Mouse (Mus musculus) heart, postnatal 14 days (tissue): ENCODE measurements around the gene Agfg2. TPM values are rescaled to one million over a fixed set of nuclear protein-coding genes. Genes with fewer than 3 reads are reported as not detected.

Source experiments
- DNase-seq, 2 experiments: peaks; one replicate each; pipeline ENCODE4 v3.0.0; 2021 to 2022
- intact Hi-C: fragments of 180-260 bp; cut with DNase I; formaldehyde crosslinking; loops from one replicate; pipeline ENCODE4 v1.15.1; 2025
- total RNA-seq, 2 experiments: library from RNA; stranded (reverse); gene quantifications; 2 replicates each; pipeline ENCODE4 v1.2.3; 2021

Agfg2 gene
- total RNA-seq, 2 experiments from 2014 or later, result 13.0 to 13.9 TPM

DNA sequence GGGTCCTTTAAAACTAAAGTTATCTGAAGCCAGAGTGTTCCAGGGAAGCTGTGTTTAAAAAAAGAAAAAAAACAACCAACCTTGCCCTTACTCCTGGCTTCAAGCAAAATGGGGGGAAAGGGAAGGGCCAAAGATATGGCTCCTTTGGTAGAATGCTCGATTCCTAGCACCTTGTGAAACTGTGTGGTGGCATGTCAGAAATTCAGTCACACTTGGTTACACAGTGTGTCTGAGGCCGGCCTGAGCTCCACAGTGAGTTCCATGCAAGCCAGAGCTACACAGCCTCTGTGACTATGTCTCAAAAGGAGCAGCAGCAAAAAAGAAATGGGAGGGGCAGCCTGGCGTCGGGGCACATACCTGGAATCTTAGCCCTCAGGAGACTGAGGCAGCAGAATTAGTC lies 35.3 kb downstream of the Agfg2 start:
- intact Hi-C loops, result no loop called here
- DNase-seq, result no peak

- no peak for DNase-seq
- intact Hi-C loops, result no loop called here
These were observed 36.5 kb downstream of the Agfg2 start for GRCm38 (mm10) chr5:137647827-137648601.

DNA sequence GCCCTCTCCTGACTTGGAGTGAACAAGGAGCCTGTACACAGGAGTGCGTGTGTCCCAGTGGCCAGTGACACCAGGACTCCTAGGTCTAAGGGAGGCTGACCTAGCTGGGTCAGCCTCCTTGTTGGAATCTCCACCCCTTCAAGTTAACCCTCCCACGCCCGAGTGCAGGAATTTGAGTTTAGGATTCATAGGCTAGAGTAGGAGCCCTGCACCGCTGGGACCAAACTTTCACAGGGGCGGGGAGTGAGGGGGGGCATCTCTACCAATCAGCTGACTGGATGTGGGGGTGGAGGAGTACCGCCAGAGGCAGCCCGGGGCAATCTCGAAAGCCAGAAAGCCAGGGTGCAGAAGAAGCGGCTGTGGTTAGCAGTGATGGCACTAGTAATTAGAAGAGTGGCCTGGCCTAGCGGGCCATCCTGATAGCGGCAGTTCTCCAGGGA lies 38.9 kb downstream of the Agfg2 start, which contains the start of gene Irs3:
Irs3 (minus strand) TSS at position 63 of the 440 bp plus-strand sequence.
- intact Hi-C loops, result no loop called here

GRCm38 (mm10) chr5:137645091-137645651 lies 39.4 kb downstream of the Agfg2 start:
- intact Hi-C loops, result no loop called here
- no peak for DNase-seq

More for the DNA sequence above, 38.9 kb downstream of the Agfg2 start, which contains the start of gene Irs3:
- no peak for DNase-seq

DNA sequence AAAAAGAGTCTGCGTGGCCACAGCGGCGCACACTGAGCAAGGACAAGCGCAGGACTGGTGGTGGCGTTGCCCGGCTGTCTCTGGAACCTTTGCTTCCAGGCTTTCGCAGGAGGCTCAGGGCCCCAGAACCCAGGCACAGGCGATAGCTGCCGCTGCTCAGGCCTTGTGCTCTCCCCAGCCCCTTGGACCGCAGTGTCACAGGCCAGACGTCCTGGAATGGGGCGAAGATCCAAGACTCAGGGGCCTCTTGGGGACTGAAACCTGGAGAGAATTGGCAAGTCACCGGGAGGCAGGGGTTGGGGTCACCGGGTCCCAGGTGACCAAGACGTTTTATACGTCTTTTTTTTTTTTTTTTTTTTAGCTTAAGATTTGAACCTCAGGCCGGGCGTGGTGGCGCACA lies 40.0 kb downstream of the Agfg2 start:
- DNase-seq, result no peak
- intact Hi-C loops, result no loop called here

- DNase-seq, result no peak
- intact Hi-C loops, result no loop called here
These were observed 41.6 kb downstream of the Agfg2 start for GRCm38 (mm10) chr5:137642886-137643285.

DNA sequence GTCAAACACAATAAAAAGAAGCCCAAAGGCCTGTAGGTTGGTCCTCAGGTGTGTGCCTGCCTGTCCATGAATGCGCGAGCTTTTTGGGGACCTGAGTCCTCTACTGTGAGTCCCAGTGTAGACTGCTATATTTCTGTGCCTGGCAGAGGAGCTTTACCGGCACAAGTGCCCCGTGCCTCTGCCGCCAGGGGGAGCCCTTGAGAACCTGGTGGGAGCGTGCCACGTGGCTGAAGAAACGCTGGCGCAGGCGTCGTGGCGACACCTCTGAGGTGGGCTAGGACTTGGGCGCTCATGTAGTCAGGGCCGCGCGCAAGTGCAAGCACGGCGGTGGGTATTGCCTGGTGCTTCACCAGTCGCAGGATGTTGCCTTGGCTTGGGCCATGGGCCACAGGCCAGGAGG lies 43.5 kb downstream of the Agfg2 start, which contains the start of gene Sap25:
Sap25 (plus strand) TSS at position 281 of the 400 bp plus-strand sequence.
- DNase-seq, result peak in 1 of 2 experiments; percentile 51

GRCm38 (mm10) chr5:137639472-137639871 lies 45.1 kb downstream of the Agfg2 start:
- no peak for DNase-seq
- intact Hi-C loops, result no loop called here

More for the DNA sequence above, 43.5 kb downstream of the Agfg2 start, which contains the start of gene Sap25:
- intact Hi-C loops, result no loop called here

DNA sequence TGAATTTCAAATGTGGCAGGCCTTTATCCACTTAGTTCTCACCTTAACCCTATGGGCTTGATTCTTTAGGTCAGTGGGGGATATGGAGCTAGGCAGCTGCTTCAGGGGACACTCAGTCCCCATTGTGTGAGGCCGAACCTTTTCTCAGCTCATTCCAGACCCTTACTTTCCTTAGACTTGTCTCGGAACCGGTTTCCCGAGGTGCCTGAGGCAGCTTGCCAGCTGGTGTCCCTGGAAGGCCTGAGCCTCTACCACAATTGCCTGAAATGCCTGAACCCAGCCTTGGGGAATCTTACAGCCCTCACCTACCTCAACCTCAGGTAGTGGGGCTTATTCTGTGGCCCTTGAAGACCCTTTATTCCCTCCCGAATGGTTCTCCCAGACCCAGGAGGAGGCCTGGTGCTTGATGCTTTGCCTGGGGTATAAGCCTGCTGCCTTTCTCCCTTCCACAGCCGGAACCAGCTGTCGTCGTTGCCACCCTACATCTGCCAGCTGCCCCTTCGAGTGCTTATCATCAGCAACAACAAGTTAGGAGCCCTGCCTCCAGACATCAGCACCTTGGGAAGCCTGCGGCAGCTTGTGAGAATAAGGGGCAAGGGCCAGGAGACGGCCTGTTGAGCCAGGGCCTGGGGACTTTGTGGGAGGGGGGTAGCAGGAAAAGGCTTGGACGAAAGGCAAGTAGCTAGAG lies 51.0 kb downstream of the Agfg2 start:
- no peak for DNase-seq

GRCm38 (mm10) chr5:137631591-137631990 lies 52.9 kb downstream of the Agfg2 start:
- intact Hi-C loops, result loop anchor here (5.0 kb wide), 2 partner anchors 99 to 114 kb away; partner anchors contain the start of genes Epo, Gigyf1 and Gnb2
- DNase-seq, result no peak

More for the DNA sequence above, 51.0 kb downstream of the Agfg2 start:
- intact Hi-C loops, result loop anchor here (5.0 kb wide), 2 partner anchors 101 to 116 kb away; partner anchors contain the start of genes Epo, Gigyf1 and Gnb2

DNA sequence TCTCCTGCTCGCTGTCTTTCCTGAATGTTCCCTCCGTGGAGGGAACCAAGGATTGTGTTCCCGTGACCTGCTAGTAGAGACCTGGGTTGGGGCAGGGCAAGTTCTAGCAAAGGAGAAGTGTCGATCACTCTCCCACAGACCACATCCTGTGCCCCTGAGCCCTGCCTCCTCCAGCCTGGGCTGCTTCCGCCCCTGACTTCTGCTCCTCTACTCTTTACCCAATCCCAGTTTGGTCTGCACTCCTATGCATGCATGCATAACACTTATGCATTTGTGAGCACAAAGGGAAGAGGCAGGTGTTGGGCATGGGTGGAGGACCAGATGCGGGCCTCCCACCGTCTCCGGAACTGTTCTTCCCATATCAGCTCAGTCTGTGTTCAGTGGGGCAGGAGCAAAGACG lies 53.4 kb downstream of the Agfg2 start:
- intact Hi-C loops, result loop anchor here (5.0 kb wide), 2 partner anchors 99 to 114 kb away; partner anchors contain the start of genes Epo, Gigyf1 and Gnb2
- peak in 1 of 2 experiments; percentile 44 for DNase-seq

DNA sequence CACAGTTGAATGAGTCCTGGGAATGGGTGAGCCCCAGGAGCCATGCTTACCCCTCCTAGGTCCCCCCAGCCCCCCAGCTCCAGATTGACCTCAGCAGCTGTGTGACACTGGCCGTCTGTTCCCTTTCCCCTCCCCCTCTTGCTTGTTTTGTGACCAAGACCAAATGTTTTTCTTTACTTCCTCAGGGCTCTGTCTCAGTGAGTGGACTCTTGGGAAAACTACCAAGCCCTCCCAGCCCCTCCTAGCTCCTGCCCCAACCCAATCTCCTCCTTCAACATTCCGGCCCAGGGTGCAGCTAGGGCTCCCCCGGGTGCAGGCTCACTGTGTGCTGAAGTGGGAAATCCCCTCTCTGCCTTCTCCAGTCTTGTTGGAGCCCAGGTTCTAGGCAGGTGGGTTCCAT lies 53.9 kb downstream of the Agfg2 start:
- intact Hi-C loops, result loop anchor here (5.0 kb wide), 2 partner anchors 98 to 113 kb away; partner anchors contain the start of genes Epo, Gigyf1 and Gnb2
- DNase-seq, result peak; percentile 44 to 48

GRCm38 (mm10) chr5:137629906-137630545 lies 54.5 kb downstream of the Agfg2 start:
- no peak for DNase-seq
- intact Hi-C loops, result loop anchor here (2.0 to 5.0 kb wide), 3 partner anchors 27 to 113 kb away; partner anchors contain the start of genes Epo, Gigyf1 and Gnb2

DNA sequence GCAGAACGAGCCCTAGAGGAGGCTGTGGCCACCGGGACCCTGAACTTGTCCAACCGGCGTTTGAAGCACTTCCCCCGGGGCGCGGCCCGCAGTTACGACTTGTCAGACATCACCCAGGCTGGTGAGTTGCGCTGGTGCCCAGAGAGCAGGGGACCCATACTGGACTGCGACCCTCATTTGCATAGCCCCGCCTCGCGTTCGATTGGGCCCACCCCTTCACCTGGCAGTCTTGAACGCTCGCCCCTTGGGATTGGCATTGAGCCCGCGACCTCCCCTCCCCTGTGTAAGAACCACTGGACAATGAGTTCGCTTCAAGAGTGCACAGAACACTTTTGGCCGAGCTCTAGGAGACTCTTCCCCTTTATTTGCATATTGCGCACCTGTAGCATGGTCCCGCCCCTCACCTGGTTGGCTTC lies 55.2 kb downstream of the Agfg2 start:
- DNase-seq, result no peak
- intact Hi-C loops, result loop anchor here (2.0 kb wide), 1 partner anchor 27 kb away; no protein-coding TSS in a partner anchor

GRCm38 (mm10) chr5:137628498-137629305 lies 55.8 kb downstream of the Agfg2 start, which contains the start of the genes Fbxo24, Lrch4 and Gm20605:
Gene Fbxo24 (minus strand): TSS chr5:137629002.
Gene Lrch4 (plus strand): TSS chr5:137629121.
Gene Gm20605 (plus strand): TSS chr5:137629175.
- DNase-seq, result peak; percentile 97
- intact Hi-C loops, result loop anchor here (2.0 kb wide), 1 partner anchor 26 kb away; no protein-coding TSS in a partner anchor

DNA sequence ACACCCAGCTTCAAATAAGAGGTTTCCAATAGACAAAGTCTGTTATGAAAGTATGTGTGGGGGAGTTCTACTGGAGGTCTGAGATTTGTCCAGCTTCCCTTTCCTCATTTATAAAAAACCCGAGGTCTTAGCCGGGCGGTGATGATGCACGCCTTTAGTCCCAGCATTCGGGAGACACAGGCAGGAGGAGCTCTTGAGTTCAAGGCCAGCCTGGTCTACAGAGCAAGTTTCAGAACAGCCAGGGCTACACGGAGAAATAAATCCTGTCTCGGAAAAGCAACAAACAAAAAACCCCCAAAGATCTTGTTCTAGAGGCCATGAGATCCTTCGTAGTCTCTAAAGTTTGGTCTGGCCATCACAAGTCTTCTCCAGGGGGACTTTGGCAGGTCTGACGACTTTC lies 56.5 kb downstream of the Agfg2 start:
- DNase-seq, result peak in 1 of 2 experiments; percentile 45
- intact Hi-C loops, result loop anchor here (2.0 kb wide), 1 partner anchor 25 kb away; no protein-coding TSS in a partner anchor

DNA sequence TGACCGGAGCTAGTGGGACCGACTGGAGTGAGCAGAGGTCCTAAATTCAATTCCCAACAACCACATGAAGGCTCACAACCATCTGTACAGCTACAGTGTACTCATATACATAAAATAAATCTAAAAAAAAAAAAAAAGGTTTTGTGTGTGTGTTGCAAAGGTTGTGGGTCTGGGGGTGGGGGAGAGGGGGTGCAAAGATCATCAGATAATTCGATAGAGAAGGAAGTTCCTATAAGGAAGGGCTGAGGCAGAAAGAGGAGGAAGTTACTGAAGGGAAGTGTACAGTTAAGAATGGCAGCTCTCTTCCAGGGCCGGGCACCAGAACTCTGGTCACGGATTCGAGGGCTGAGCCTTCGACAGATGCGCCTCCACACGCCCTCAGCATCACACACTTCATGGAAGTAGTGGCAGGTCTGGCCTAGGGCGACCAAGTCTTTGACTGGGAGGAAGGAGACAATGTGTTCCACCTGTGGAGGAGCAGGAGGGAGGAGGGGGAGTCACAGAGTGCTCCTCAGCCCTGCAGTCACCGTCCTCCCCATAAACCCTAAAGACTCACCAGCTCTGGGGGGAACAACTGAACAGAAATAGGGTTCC lies 60.5 kb downstream of the Agfg2 start:
- intact Hi-C loops, result no loop called here

DNA sequence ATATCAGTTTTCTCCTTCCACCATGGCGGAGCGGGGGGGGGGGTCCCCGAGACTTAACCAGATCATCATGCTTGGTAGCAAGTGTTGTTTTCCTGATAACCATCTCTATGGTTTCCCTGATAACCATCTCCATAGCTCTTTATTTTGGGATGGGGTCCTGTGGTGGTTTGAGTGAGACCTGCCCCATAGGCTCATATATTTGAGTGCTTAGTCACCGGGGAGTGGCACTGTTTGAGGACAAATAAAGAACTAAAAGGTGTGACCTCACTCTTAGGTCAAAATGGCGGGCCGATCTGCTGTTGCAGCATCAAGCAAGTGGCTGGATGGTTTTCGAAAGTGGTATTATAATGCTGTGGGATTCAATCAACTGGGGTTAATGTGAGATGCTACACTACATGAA lies 69.2 kb downstream of the Agfg2 start:
- intact Hi-C loops, result no loop called here
- no peak for DNase-seq

More for the DNA sequence above, 60.5 kb downstream of the Agfg2 start:
- DNase-seq, result no peak
